Mouse (Mus musculus) lung, adult 2 months (tissue): ENCODE measurements at regions not wholly inside any gene's neighbourhood (a gene's known extent, or its start where the extent isn't known, plus 50 kb on each side); places are given as distances from the start of the nearest gene placed in this dataset.

Experiments
- CTCF ChIP-seq: fragments of 200-500 bp; IDR thresholded peaks from 2 replicates; pipeline ENCODE4 v1.5.1; 2011; ENCODE audit warnings: mild to moderate bottlenecking, low read length, control low read depth; ENCODE audit not compliant: insufficient read depth
- POLR2A ChIP-seq: fragments of 200-500 bp; IDR thresholded peaks from 2 replicates; pipeline ENCODE4 v1.6.1; 2011; ENCODE audit warnings: low read depth, mild to moderate bottlenecking, control low read depth, low read length, borderline replicate concordance; ENCODE audit errors: extremely low read depth

DNA sequence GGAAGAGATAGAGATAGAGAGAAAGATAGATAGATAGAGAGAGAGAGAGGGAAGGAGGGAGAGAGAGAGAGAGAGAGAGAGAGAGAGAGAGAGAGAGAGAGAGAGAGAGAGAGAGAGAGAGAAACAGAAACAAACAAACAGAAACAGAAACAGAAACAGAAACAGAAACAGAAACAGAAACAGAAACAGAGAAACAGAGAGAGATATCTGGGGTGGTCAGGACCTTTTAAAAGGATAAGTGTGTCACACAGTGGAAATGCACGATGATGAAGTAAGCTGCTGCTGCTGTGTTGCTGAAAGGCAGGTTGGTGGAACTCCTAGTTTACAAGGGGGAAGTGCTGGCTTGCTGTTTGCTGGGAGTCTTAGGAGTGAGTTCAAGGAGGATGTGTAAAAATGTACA lies 254.8 kb downstream of the Tbl1xr1 start:
- TF ChIP-seq CTCF (no peak), POLR2A (no peak)
